Mouse (Mus musculus) 3T3-L1 (cell line): ENCODE data around the gene Cubn.

Source experiments
- DNase-seq: peaks from one replicate; pipeline ENCODE4 v3.0.0-alpha.2; 2015; ENCODE audit warnings: low read depth, low spot score

The Cubn gene

GRCm38 (mm10) chr2:13237140-13237901, 254.3 kb downstream of the Cubn start:
- DNase-seq = peak; percentile 76

GRCm38 (mm10) chr2:13235696-13236095, 255.9 kb downstream of the Cubn start:
- DNase-seq = peak; percentile 26

- no peak for DNase-seq
These were observed 256.8 kb downstream of the Cubn start for GRCm38 (mm10) chr2:13234796-13235195.

GRCm38 (mm10) chr2:13233902-13234301, 257.7 kb downstream of the Cubn start:
- DNase-seq = no peak

GRCm38 (mm10) chr2:13233254-13233835, 258.3 kb downstream of the Cubn start:
- DNase-seq = no peak

GRCm38 (mm10) chr2:13232305-13232704, 259.3 kb downstream of the Cubn start:
- no peak for DNase-seq

GRCm38 (mm10) chr2:13229686-13230085, 261.9 kb downstream of the Cubn start:
- DNase-seq = peak; percentile 70
